ENCODE assay signal across 8 mouse cellular contexts in the genomic region with DNA sequence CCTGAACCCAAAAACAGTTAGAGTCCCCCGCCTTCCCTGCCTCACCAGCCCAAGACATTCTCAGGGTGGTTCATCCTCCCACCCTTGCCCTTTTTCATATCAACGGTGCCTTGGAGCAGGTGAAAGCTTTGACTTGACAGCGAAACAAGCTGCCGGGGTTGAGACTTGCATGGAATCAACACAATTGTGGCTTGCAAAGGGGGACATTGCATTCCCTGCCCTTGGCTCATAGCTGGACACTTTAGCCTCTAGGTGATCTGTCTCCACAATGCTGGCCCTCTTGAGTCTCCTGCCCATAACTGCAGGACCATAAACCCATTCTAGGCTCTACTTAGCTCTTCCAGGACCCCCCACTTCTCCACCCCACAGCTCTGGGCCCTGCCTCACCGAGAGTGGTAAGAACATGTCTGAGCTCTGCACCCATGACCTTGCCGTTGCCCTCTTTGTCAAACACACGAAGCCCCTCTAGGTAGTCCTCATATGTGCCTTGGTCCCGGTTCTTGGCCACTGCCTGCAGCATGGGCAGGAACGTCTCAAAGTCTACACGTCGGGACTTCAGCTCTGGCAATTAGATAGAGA. TPM values are rescaled to one million over a fixed set of nuclear protein-coding genes. Genes with fewer than 3 reads are reported as not detected.
DNase-seq lines count a peak whose midpoint lies in the region; ATAC-seq and TF ChIP-seq lines count a peak whose summit lies in the region.

No protein-coding gene starts in this region.

- H3K36me3 ChIP-seq in heart, embryonic 14.5 days (ENCODE audit: control insufficient read depth, insufficient read depth, low read length) = peaks cover 25% of the 10 kb centered on the region
- peaks cover 52% of the 10 kb centered on the region for H3K36me3 ChIP-seq in G1E (replicated peaks)
- peaks cover 21% of the 10 kb centered on the region for H3K36me3 ChIP-seq in heart, embryonic 16.5 days (ENCODE audit: control insufficient read depth, insufficient read depth)
- peaks cover 23% of the 10 kb centered on the region for H3K36me3 ChIP-seq in midbrain, embryonic 10.5 days

- H3K4me3 ChIP-seq in heart, embryonic 14.5 days (ENCODE audit: control insufficient read depth in 1 of 2, insufficient read depth in 1 of 2, low read depth in 1 of 2, low read length in 2 of 2) = peak overlapping the region; percentile 71 to 84
- H3K4me3 ChIP-seq in G1E (ENCODE audit: low read depth, low read length) = peak overlapping the region; percentile 73
- H3K4me3 ChIP-seq in heart, embryonic 16.5 days (ENCODE audit: low read length) = peak overlapping the region; percentile 75
- peak overlapping the region; percentile 86 for H3K4me3 ChIP-seq in midbrain, embryonic 10.5 days

- H3K9me3 ChIP-seq in heart, embryonic 14.5 days (ENCODE audit: control insufficient read depth, low read length) = no peaks in the 10 kb centered on the region
- H3K9me3 ChIP-seq in G1E (replicated peaks) = no peaks in the 10 kb centered on the region
- H3K9me3 ChIP-seq in heart, embryonic 16.5 days (replicated peaks; ENCODE audit: control insufficient read depth, low read length) = no peaks in the 10 kb centered on the region
- H3K9me3 ChIP-seq in midbrain, embryonic 10.5 days (replicated peaks) = no peaks in the 10 kb centered on the region

- H3K27me3 ChIP-seq in heart, embryonic 14.5 days (ENCODE audit: control insufficient read depth, insufficient read depth, low read length) = no peaks in the 10 kb centered on the region
- no peaks in the 10 kb centered on the region for H3K27me3 ChIP-seq in G1E (ENCODE audit: insufficient read depth, low read length)
- no peaks in the 10 kb centered on the region for H3K27me3 ChIP-seq in heart, embryonic 16.5 days (ENCODE audit: control insufficient read depth, insufficient read depth, low read length)
- peaks cover 14% of the 10 kb centered on the region for H3K27me3 ChIP-seq in midbrain, embryonic 10.5 days (ENCODE audit: low read depth, poor library complexity, severe bottlenecking)

- no peak for TF ChIP-seq CTCF in G1E (IDR thresholded peaks at IDR 0.05; ENCODE audit: low read depth, low read length)

- H3K4me1 ChIP-seq in heart, embryonic 14.5 days (ENCODE audit: control insufficient read depth in 2 of 2, insufficient read depth in 2 of 2, low read length in 2 of 2) = peaks cover 38 to 64% of the 10 kb centered on the region in 2 experiments
- peaks cover 75% of the 10 kb centered on the region for H3K4me1 ChIP-seq in G1E (ENCODE audit: insufficient read depth, low read depth, low read length)
- H3K4me1 ChIP-seq in heart, embryonic 16.5 days (ENCODE audit: control insufficient read depth, insufficient read depth, low read length) = peaks cover 52% of the 10 kb centered on the region
- H3K4me1 ChIP-seq in midbrain, embryonic 10.5 days = peaks cover 65% of the 10 kb centered on the region

- peak overlapping the region; percentile 97 for H3K9ac ChIP-seq in heart, embryonic 14.5 days (ENCODE audit: low read length)
- H3K9ac ChIP-seq in heart, embryonic 16.5 days (ENCODE audit: low read length) = peak overlapping the region; percentile 88

- WGBS in heart, embryonic 14.5 days = 40% methylated on average over 11 of the region's 11 CpGs
- 39% methylated on average over 11 of the region's 11 CpGs for WGBS in heart, embryonic 16.5 days
- 66% methylated on average over 11 of the region's 11 CpGs for WGBS in midbrain, embryonic 10.5 days

- intact Hi-C loops in heart, postnatal 10 days (cut with DNase I) = no loop called here

- DNase-seq in heart, postnatal 10 days = no peak
- DNase-seq in G1E (ENCODE audit: low spot score) = peak; percentile 42
- DNase-seq in midbrain, embryonic 10.5 days (ENCODE audit: low spot score) = no peak
- no peak for DNase-seq in urinary bladder, postnatal 10 days (ENCODE audit: low spot score)
- DNase-seq in thymus, postnatal 25 days = no peak
- DNase-seq in urinary bladder, adult 18-20 months (ENCODE audit: low spot score in 2 of 2) = no peak

- ATAC-seq in heart, embryonic 14.5 days (ENCODE audit: insufficient number of reproducible peaks, insufficient read depth, low FRiP score, low read depth) = no peak
- no peak for ATAC-seq in G1E (ENCODE audit: extremely low read depth, insufficient number of reproducible peaks, low FRiP score, poor library complexity, severe bottlenecking)
- ATAC-seq in heart, embryonic 16.5 days (replicated peaks; ENCODE audit: extremely low read depth, insufficient read depth, low FRiP score) = no peak

- H3K4me2 ChIP-seq in heart, embryonic 14.5 days (ENCODE audit: low read length) = peak overlapping the region; percentile 74
- H3K4me2 ChIP-seq in heart, embryonic 16.5 days (ENCODE audit: low read depth, low read length) = peak overlapping the region; percentile 71

- H3K27ac ChIP-seq in heart, embryonic 14.5 days (replicated peaks in 1 of 2; ENCODE audit: control insufficient read depth in 1 of 2, insufficient read depth in 1 of 2, low read depth in 2 of 2, low read length in 2 of 2) = peak overlapping the region; percentile 88 to 98
- peak overlapping the region; percentile 99 for H3K27ac ChIP-seq in heart, embryonic 16.5 days (ENCODE audit: low read length)
- H3K27ac ChIP-seq in midbrain, embryonic 10.5 days (replicated peaks) = peak overlapping the region; percentile 93

RNA-seq across cellular contexts. Expression of gene Myl6, which starts 0.8 kb away (rescaled TPM):
- 1,060 and 1,246 TPM in 2 replicates for polyA plus RNA-seq in heart, embryonic 14.5 days (2014; fragmentation: Nextera tagmentation; extraction: Ambion mirVana)
- 100 to 1,000 TPM; 500 to 506 TPM for total RNA-seq in heart, postnatal 10 days (2021)
- total RNA-seq in G1E (2014; fragmentation: Nextera tagmentation) = 207 and 266 TPM in 2 replicates
- 1,414 and 1,457 TPM in 2 replicates for total RNA-seq in G1E (2017)
- polyA plus RNA-seq in G1E (2012) = 273 and 359 TPM in 2 replicates
- polyA plus RNA-seq in heart, embryonic 16.5 days (2015; fragmentation: Nextera tagmentation; extraction: Ambion mirVana) = 945 and 1,125 TPM in 2 replicates
- 833 and 890 TPM in 2 replicates for polyA plus RNA-seq in midbrain, embryonic 10.5 days (2016; fragmentation: Nextera tagmentation; extraction: Ambion mirVana)

RNA-seq across cellular contexts. Expression of gene Myl6b, which starts 3.7 kb away (rescaled TPM):
- polyA plus RNA-seq in heart, embryonic 14.5 days (2014; fragmentation: Nextera tagmentation; extraction: Ambion mirVana) = 5.0 and 5.5 TPM in 2 replicates
- 1 to 10 TPM; 4.1 to 4.5 TPM for total RNA-seq in heart, postnatal 10 days (2021)
- total RNA-seq in G1E (2014; fragmentation: Nextera tagmentation) (11.4 and 13.1 TPM in 2 replicates), G1E (2017) (1.7 and 2.0 TPM in 2 replicates)
- 14.7 and 17.4 TPM in 2 replicates for polyA plus RNA-seq in G1E (2012)
- polyA plus RNA-seq in heart, embryonic 16.5 days (2015; fragmentation: Nextera tagmentation; extraction: Ambion mirVana) = 4.2 and 4.4 TPM in 2 replicates
- polyA plus RNA-seq in midbrain, embryonic 10.5 days (2016; fragmentation: Nextera tagmentation; extraction: Ambion mirVana) = 1.8 and 2.9 TPM in 2 replicates

RNA-seq across cellular contexts. Expression of gene Esyt1, which starts 30.9 kb away (rescaled TPM):
- polyA plus RNA-seq in heart, embryonic 14.5 days (2014; fragmentation: Nextera tagmentation; extraction: Ambion mirVana) = 17.3 and 17.8 TPM in 2 replicates
- total RNA-seq in heart, postnatal 10 days (2021) = 10 to 100 TPM; 28.5 to 29.9 TPM
- total RNA-seq in G1E (2014; fragmentation: Nextera tagmentation) = 31.8 and 36.0 TPM in 2 replicates
- total RNA-seq in G1E (2017) = 98.1 and 107 TPM in 2 replicates
- polyA plus RNA-seq in G1E (2012) = 72.2 and 80.2 TPM in 2 replicates
- polyA plus RNA-seq in heart, embryonic 16.5 days (2015; fragmentation: Nextera tagmentation; extraction: Ambion mirVana) = 22.5 and 25.7 TPM in 2 replicates
- polyA plus RNA-seq in midbrain, embryonic 10.5 days (2016; fragmentation: Nextera tagmentation; extraction: Ambion mirVana) = 17.2 and 23.6 TPM in 2 replicates

RNA-seq across cellular contexts. Expression of gene Smarcc2, which starts 35.7 kb away (rescaled TPM):
- 62.4 and 63.7 TPM in 2 replicates for polyA plus RNA-seq in heart, embryonic 14.5 days (2014; fragmentation: Nextera tagmentation; extraction: Ambion mirVana)
- total RNA-seq in heart, postnatal 10 days (2021) = 10 to 100 TPM; 83.6 to 95.9 TPM
- total RNA-seq in G1E (2014; fragmentation: Nextera tagmentation) (100 and 109 TPM in 2 replicates), G1E (2017) (36.3 and 47.4 TPM in 2 replicates)
- 153 and 174 TPM in 2 replicates for polyA plus RNA-seq in G1E (2012)
- polyA plus RNA-seq in heart, embryonic 16.5 days (2015; fragmentation: Nextera tagmentation; extraction: Ambion mirVana) = 54.9 and 57.5 TPM in 2 replicates
- polyA plus RNA-seq in midbrain, embryonic 10.5 days (2016; fragmentation: Nextera tagmentation; extraction: Ambion mirVana) = 75.2 and 110 TPM in 2 replicates

RNA-seq across cellular contexts. Expression of gene Zc3h10, which starts 52.8 kb away (rescaled TPM):
- 7.3 and 8.2 TPM in 2 replicates for polyA plus RNA-seq in heart, embryonic 14.5 days (2014; fragmentation: Nextera tagmentation; extraction: Ambion mirVana)
- total RNA-seq in heart, postnatal 10 days (2021) = 10 to 100 TPM in 1 of 2 experiments, 1 to 10 TPM in 1; 9.8 to 10.1 TPM
- 7.2 and 9.2 TPM in 2 replicates for total RNA-seq in G1E (2014; fragmentation: Nextera tagmentation)
- 12.0 and 13.3 TPM in 2 replicates for total RNA-seq in G1E (2017)
- 21.1 and 21.9 TPM in 2 replicates for polyA plus RNA-seq in G1E (2012)
- 8.4 and 9.5 TPM in 2 replicates for polyA plus RNA-seq in heart, embryonic 16.5 days (2015; fragmentation: Nextera tagmentation; extraction: Ambion mirVana)
- 15.4 and 19.5 TPM in 2 replicates for polyA plus RNA-seq in midbrain, embryonic 10.5 days (2016; fragmentation: Nextera tagmentation; extraction: Ambion mirVana)
